Mouse (Mus musculus) testis, adult 2 months (tissue): ENCODE measurements around the gene Mpg.

Experiments used
- CTCF ChIP-seq: fragments of 200-500 bp; IDR thresholded peaks from 2 replicates; pipeline ENCODE4 v1.5.1; 2012; ENCODE audit warnings: low read depth, mild to moderate bottlenecking, inconsistent platforms, low read length, moderate library complexity; ENCODE audit not compliant: control insufficient read depth, insufficient read depth, insufficient replicate concordance
- POLR2A ChIP-seq: fragments of 200-500 bp; IDR thresholded peaks from 2 replicates; pipeline ENCODE4 v1.6.1; 2012; ENCODE audit warnings: low read depth, mild to moderate bottlenecking, inconsistent platforms, low read length, moderate library complexity; ENCODE audit not compliant: control insufficient read depth

DNA sequence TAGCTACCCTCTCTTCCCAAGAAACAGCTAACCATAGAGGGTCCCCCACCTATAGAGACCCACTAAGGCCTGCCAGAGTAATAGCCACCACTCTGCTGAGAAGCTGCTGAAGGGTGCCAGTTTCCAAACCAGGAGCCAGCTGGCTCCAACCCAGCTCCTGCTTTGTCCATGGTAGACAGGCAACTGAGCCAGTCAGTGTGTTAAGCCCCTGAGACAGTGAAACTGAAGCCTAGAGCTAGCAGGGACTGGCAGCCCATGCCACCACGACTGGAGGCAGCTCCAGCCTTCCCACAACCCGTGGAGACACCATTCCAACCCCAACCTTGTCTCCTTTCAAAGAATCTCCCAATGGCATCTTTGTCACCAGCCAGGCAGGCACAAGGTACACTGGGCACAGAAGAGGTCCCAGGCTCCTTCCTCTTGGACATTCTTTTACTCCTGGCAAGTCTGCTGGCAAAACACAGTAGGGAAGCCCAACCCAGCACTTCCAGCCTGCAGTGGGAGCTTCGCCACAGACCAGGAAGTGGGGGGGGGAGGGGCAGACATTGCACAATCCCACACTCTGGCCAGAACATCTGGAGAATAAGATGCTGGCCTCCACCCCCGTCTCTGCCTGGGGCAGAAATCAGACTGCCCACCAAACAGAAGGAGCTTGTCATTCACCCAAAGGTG is 1.7 kb upstream of the Mpg start:
- TF ChIP-seq POLR2A (no peak), CTCF (no peak)
